Mouse (Mus musculus) midbrain, embryonic 12.5 days (tissue): ENCODE measurements around the gene Gpi1. TPM values are rescaled to one million over a fixed set of nuclear protein-coding genes. Genes with fewer than 3 reads are reported as not detected.

ENCODE experiments used
- ATAC-seq: fragments of 200-750 bp; cut with Nextera tagmentation; 2 replicates; pipeline ENCODE4 v1.8.0; 2017; ENCODE audit warnings: low read depth, moderate TSS enrichment, moderate library complexity; ENCODE audit not compliant: low FRiP score
- H3K27ac ChIP-seq: fragments of 300-500 bp; sonication (generic); replicated peaks from 2 replicates; pipeline ENCODE4 v1.5.1; 2016; ENCODE audit warnings: mild to moderate bottlenecking
- H3K27me3 ChIP-seq: fragments of 300-500 bp; sonication (generic); 2 replicates; pipeline ENCODE4 v1.6.1; 2016; ENCODE audit warnings: mild to moderate bottlenecking
- H3K36me3 ChIP-seq: fragments of 300-500 bp; sonication (generic); 2 replicates; pipeline ENCODE4 v1.6.1; 2016
- H3K4me1 ChIP-seq: fragments of 300-500 bp; sonication (generic); 2 replicates; pipeline ENCODE4 v1.6.1; 2016
- H3K4me2 ChIP-seq: fragments of 300-500 bp; sonication (generic); replicated peaks from 2 replicates; pipeline ENCODE4 v1.6.1; 2016; ENCODE audit warnings: mild to moderate bottlenecking, moderate library complexity
- H3K4me3 ChIP-seq: fragments of 300-500 bp; sonication (generic); 2 replicates; pipeline ENCODE4 v1.5.1; 2016; ENCODE audit warnings: mild to moderate bottlenecking
- H3K9ac ChIP-seq: fragments of 300-500 bp; sonication (generic); replicated peaks from 2 replicates; pipeline ENCODE4 v1.6.1; 2016; ENCODE audit warnings: mild to moderate bottlenecking, moderate library complexity
- H3K9me3 ChIP-seq: fragments of 300-500 bp; sonication (generic); 2 replicates; pipeline ENCODE4 v1.6.1; 2016; ENCODE audit warnings: mild to moderate bottlenecking
- WGBS: fragments of 180-500 bp; shearing (Covaris S2); methylation state at CpG from one replicate; pipeline ENCODE4 v1.1.7; 2016; 5-methylcytosine and 5-hydroxymethylcytosine counted together
- polyA plus RNA-seq: library from polyadenylated mRNA; unstranded; fragments of >200 nt; fragmentation: Nextera tagmentation; extraction: Ambion mirVana; gene quantifications from 2 replicates; pipeline ENCODE4 v1.2.1, GENCODE M21; 2016

The Gpi1 gene
- polyA plus RNA-seq, 1 experiment from 2014 or later = 218 TPM

GRCm38 (mm10) chr7:34228641-34229040 lies 1.5 kb downstream of the Gpi1 start:
- Histone ChIP-seq H3K27me3 (no peaks in the 10 kb centered on the region; the same call in 1 of the 2 replicates), H3K4me3 (peak overlapping the region; percentile 73), H3K9me3 (no peaks in the 10 kb centered on the region), H3K9ac (peak overlapping the region; percentile 78), H3K36me3 (peaks cover 35% of the 10 kb centered on the region), H3K27ac (no peak overlapping the region), H3K4me2 (peak overlapping the region; percentile 80), H3K4me1 (peaks cover 30% of the 10 kb centered on the region)
- ATAC-seq = no peak
- 66% methylated on average over 9 of the region's 9 CpGs for WGBS

GRCm38 (mm10) chr7:34226846-34227245 lies 3.3 kb downstream of the Gpi1 start:
- H3K9me3 ChIP-seq = no peaks in the 10 kb centered on the region
- WGBS = 92% methylated on average over 12 of the region's 12 CpGs
- peaks cover 53% of the 10 kb centered on the region for H3K36me3 ChIP-seq
- H3K27ac ChIP-seq = no peak overlapping the region
- no peak overlapping the region for H3K9ac ChIP-seq
- H3K4me1 ChIP-seq = peaks cover 24% of the 10 kb centered on the region
- ATAC-seq = no peak
- no peaks in the 10 kb centered on the region for H3K27me3 ChIP-seq
- H3K4me3 ChIP-seq = no peak overlapping the region
- H3K4me2 ChIP-seq = no peak overlapping the region

GRCm38 (mm10) chr7:34226086-34226485 lies 4.0 kb downstream of the Gpi1 start:
- 92% methylated on average over 8 of the region's 8 CpGs for WGBS
- H3K9ac ChIP-seq = no peak overlapping the region
- no peak overlapping the region for H3K4me3 ChIP-seq
- no peak overlapping the region for H3K4me2 ChIP-seq
- H3K27me3 ChIP-seq = no peaks in the 10 kb centered on the region
- H3K9me3 ChIP-seq = no peaks in the 10 kb centered on the region
- ATAC-seq = no peak
- H3K4me1 ChIP-seq = peaks cover 24% of the 10 kb centered on the region
- H3K27ac ChIP-seq = no peak overlapping the region
- H3K36me3 ChIP-seq = peaks cover 61% of the 10 kb centered on the region

GRCm38 (mm10) chr7:34224308-34224707 lies 5.8 kb downstream of the Gpi1 start:
- Histone ChIP-seq H3K9me3 (no peaks in the 10 kb centered on the region), H3K36me3 (peaks cover 78% of the 10 kb centered on the region), H3K9ac (no peak overlapping the region), H3K4me2 (no peak overlapping the region), H3K27me3 (no peaks in the 10 kb centered on the region), H3K4me3 (no peak overlapping the region), H3K4me1 (peaks cover 17% of the 10 kb centered on the region), H3K27ac (no peak overlapping the region)
- WGBS = 95% methylated on average over 6 of the region's 6 CpGs
- ATAC-seq = no peak

- no peak overlapping the region for H3K9ac ChIP-seq
- H3K4me2 ChIP-seq = no peak overlapping the region
- H3K27ac ChIP-seq = no peak overlapping the region
- 94% methylated on average over 10 of the region's 10 CpGs for WGBS
- H3K36me3 ChIP-seq = peaks cover 93% of the 10 kb centered on the region
- no peaks in the 10 kb centered on the region for H3K4me1 ChIP-seq
- no peaks in the 10 kb centered on the region for H3K9me3 ChIP-seq
- H3K27me3 ChIP-seq = no peaks in the 10 kb centered on the region
- no peak for ATAC-seq
- no peak overlapping the region for H3K4me3 ChIP-seq
Observed at GRCm38 (mm10) chr7:34222340-34222739, 7.8 kb downstream of the Gpi1 start.

- no peak overlapping the region for H3K9ac ChIP-seq
- no peak overlapping the region for H3K4me3 ChIP-seq
- no peaks in the 10 kb centered on the region for H3K9me3 ChIP-seq
- no peak for ATAC-seq
- WGBS = 91% methylated on average over 9 of the region's 9 CpGs
- peaks cover 93% of the 10 kb centered on the region for H3K36me3 ChIP-seq
- H3K4me1 ChIP-seq = no peaks in the 10 kb centered on the region
- no peaks in the 10 kb centered on the region for H3K27me3 ChIP-seq
- H3K4me2 ChIP-seq = no peak overlapping the region
- no peak overlapping the region for H3K27ac ChIP-seq
Observed at GRCm38 (mm10) chr7:34221594-34222250, 8.4 kb downstream of the Gpi1 start.

- Histone ChIP-seq H3K27ac (no peak overlapping the region), H3K4me3 (no peak overlapping the region), H3K4me1 (no peaks in the 10 kb centered on the region), H3K27me3 (no peaks in the 10 kb centered on the region), H3K36me3 (peaks cover 99% of the 10 kb centered on the region), H3K4me2 (no peak overlapping the region), H3K9me3 (no peaks in the 10 kb centered on the region), H3K9ac (no peak overlapping the region)
- no peak for ATAC-seq
- WGBS = 81% methylated on average over 1 of the region's 1 CpGs
Observed at GRCm38 (mm10) chr7:34218496-34218895, 11.6 kb downstream of the Gpi1 start.

GRCm38 (mm10) chr7:34216474-34216873 lies 13.7 kb downstream of the Gpi1 start:
- Histone ChIP-seq H3K4me1 (no peaks in the 10 kb centered on the region), H3K4me2 (no peak overlapping the region), H3K9me3 (no peaks in the 10 kb centered on the region), H3K36me3 (peaks cover 99% of the 10 kb centered on the region), H3K4me3 (no peak overlapping the region), H3K9ac (no peak overlapping the region), H3K27ac (no peak overlapping the region), H3K27me3 (no peaks in the 10 kb centered on the region)
- no peak for ATAC-seq
- WGBS = 89% methylated on average over 10 of the region's 10 CpGs

GRCm38 (mm10) chr7:34215481-34215880 lies 14.7 kb downstream of the Gpi1 start:
- no peak for ATAC-seq

GRCm38 (mm10) chr7:34214644-34215043 lies 15.5 kb downstream of the Gpi1 start:
- Histone ChIP-seq H3K4me2 (no peak overlapping the region), H3K9ac (no peak overlapping the region), H3K36me3 (peaks cover 100% of the 10 kb centered on the region), H3K4me1 (no peaks in the 10 kb centered on the region), H3K9me3 (no peaks in the 10 kb centered on the region), H3K27me3 (no peaks in the 10 kb centered on the region), H3K4me3 (no peak overlapping the region), H3K27ac (no peak overlapping the region)
- no peak for ATAC-seq
- WGBS = 92% methylated on average over 8 of the region's 8 CpGs

More at GRCm38 (mm10) chr7:34215481-34215880, 14.7 kb downstream of the Gpi1 start:
- H3K4me1 ChIP-seq = no peaks in the 10 kb centered on the region
- 92% methylated on average over 9 of the region's 9 CpGs for WGBS
- H3K4me2 ChIP-seq = no peak overlapping the region
- no peak overlapping the region for H3K4me3 ChIP-seq
- no peak overlapping the region for H3K9ac ChIP-seq
- no peak overlapping the region for H3K27ac ChIP-seq
- no peaks in the 10 kb centered on the region for H3K27me3 ChIP-seq
- no peaks in the 10 kb centered on the region for H3K9me3 ChIP-seq
- peaks cover 100% of the 10 kb centered on the region for H3K36me3 ChIP-seq

- no peaks in the 10 kb centered on the region for H3K27me3 ChIP-seq
- no peaks in the 10 kb centered on the region for H3K9me3 ChIP-seq
- H3K4me3 ChIP-seq = no peak overlapping the region
- ATAC-seq = no peak
- peaks cover 100% of the 10 kb centered on the region for H3K36me3 ChIP-seq
- H3K4me2 ChIP-seq = no peak overlapping the region
- no peaks in the 10 kb centered on the region for H3K4me1 ChIP-seq
- WGBS = 93% methylated on average over 7 of the region's 7 CpGs
- no peak overlapping the region for H3K9ac ChIP-seq
- H3K27ac ChIP-seq = no peak overlapping the region
Observed at GRCm38 (mm10) chr7:34213281-34213680, 16.9 kb downstream of the Gpi1 start.

GRCm38 (mm10) chr7:34208027-34208745 lies 21.9 kb downstream of the Gpi1 start:
- Histone ChIP-seq H3K27ac (no peak overlapping the region), H3K4me2 (no peak overlapping the region), H3K9me3 (no peaks in the 10 kb centered on the region), H3K9ac (no peak overlapping the region), H3K27me3 (no peaks in the 10 kb centered on the region), H3K36me3 (peaks cover 98% of the 10 kb centered on the region), H3K4me3 (no peak overlapping the region), H3K4me1 (no peaks in the 10 kb centered on the region)
- ATAC-seq = no peak
- 93% methylated on average over 9 of the region's 9 CpGs for WGBS
